In genomic region chr1:60409928-60410817, GRCm38 (mm10) we compare ENCODE assay signal across 8 mouse cellular contexts. TPM values are rescaled to one million over a fixed set of nuclear protein-coding genes. Genes with fewer than 3 reads are reported as not detected.
DNase-seq lines count a peak whose midpoint lies in the region; ATAC-seq and TF ChIP-seq lines count a peak whose summit lies in the region.

No protein-coding gene starts in this region.

- peaks cover 3% of the 10 kb centered on the region for H3K4me1 ChIP-seq in cortical plate, adult 2 months (ENCODE audit: control insufficient read depth, insufficient read depth, low read length)
- peaks cover 22% of the 10 kb centered on the region for H3K4me1 ChIP-seq in heart, embryonic 10.5 days
- H3K4me1 ChIP-seq in kidney, embryonic 16.5 days (ENCODE audit: insufficient read depth, low read length): peaks cover 18% of the 10 kb centered on the region
- peaks cover 16% of the 10 kb centered on the region for H3K4me1 ChIP-seq in liver, embryonic 15.5 days (replicated peaks)
- H3K4me1 ChIP-seq in neural tube, embryonic 13.5 days (replicated peaks): peaks cover 35% of the 10 kb centered on the region

- 1% methylated on average over 53 of the region's 54 CpGs for WGBS in heart, embryonic 10.5 days
- under 1% methylated on average over 41 of the region's 54 CpGs for WGBS in kidney, embryonic 16.5 days
- WGBS in liver, embryonic 15.5 days (ENCODE audit: insufficient replicate concordance): under 1% methylated on average over 53 of the region's 54 CpGs
- under 1% methylated on average over 38 of the region's 54 CpGs for WGBS in neural tube, embryonic 13.5 days

- no peak for TF ChIP-seq CTCF in cortical plate, adult 2 months (IDR thresholded peaks at IDR 0.05; ENCODE audit: extremely low read depth, insufficient read depth, low read length)

- H3K27ac ChIP-seq in cortical plate, adult 2 months (ENCODE audit: insufficient read depth, low read length): peak overlapping the region; percentile 99
- H3K27ac ChIP-seq in heart, embryonic 10.5 days: peak overlapping the region; percentile 98
- peak overlapping the region; percentile 96 for H3K27ac ChIP-seq in kidney, embryonic 16.5 days (ENCODE audit: low read length)
- peak overlapping the region; percentile 74 for H3K27ac ChIP-seq in liver, embryonic 15.5 days (replicated peaks)
- peak overlapping the region; percentile 98 for H3K27ac ChIP-seq in neural tube, embryonic 13.5 days (replicated peaks)

- H3K9me3 ChIP-seq in heart, embryonic 10.5 days: no peaks in the 10 kb centered on the region
- no peaks in the 10 kb centered on the region for H3K9me3 ChIP-seq in kidney, embryonic 16.5 days (ENCODE audit: low read length)
- no peaks in the 10 kb centered on the region for H3K9me3 ChIP-seq in liver, embryonic 15.5 days (replicated peaks)
- no peaks in the 10 kb centered on the region for H3K9me3 ChIP-seq in neural tube, embryonic 13.5 days

- DNase-seq in T-cell, adult 2 months (ENCODE audit: low spot score): peak; percentile 28
- peak; percentile 78 for DNase-seq in heart, embryonic 10.5 days (ENCODE audit: low spot score)
- DNase-seq in urinary bladder, adult 2 months (ENCODE audit: low spot score): no peak

- ATAC-seq in CD4-positive, CD25-positive, alpha-beta regulatory T cell, adult 4 months: peak; percentile 57
- peak; percentile 88 for ATAC-seq in kidney, embryonic 16.5 days (ENCODE audit: low FRiP score, low TSS enrichment)
- ATAC-seq in liver, embryonic 15.5 days (ENCODE audit: insufficient read depth): peak; percentile 50
- peak; percentile 86 for ATAC-seq in neural tube, embryonic 13.5 days (ENCODE audit: low read depth)

- H3K4me3 ChIP-seq in cortical plate, adult 2 months (ENCODE audit: insufficient read depth, low read length): peak overlapping the region; percentile 90
- H3K4me3 ChIP-seq in heart, embryonic 10.5 days: peak overlapping the region; percentile 96
- peak overlapping the region; percentile 94 for H3K4me3 ChIP-seq in kidney, embryonic 16.5 days (ENCODE audit: low read length)
- H3K4me3 ChIP-seq in liver, embryonic 15.5 days (replicated peaks): peak overlapping the region; percentile 81
- H3K4me3 ChIP-seq in neural tube, embryonic 13.5 days: peak overlapping the region; percentile 81

- no peak for TF ChIP-seq POLR2A in cortical plate, adult 2 months (IDR thresholded peaks at IDR 0.05; ENCODE audit: extremely low read depth, insufficient read depth, low read length)

- peak overlapping the region; percentile 96 for H3K9ac ChIP-seq in kidney, embryonic 16.5 days (replicated peaks; ENCODE audit: low read length)
- H3K9ac ChIP-seq in liver, embryonic 15.5 days: peak overlapping the region; percentile 75
- H3K9ac ChIP-seq in neural tube, embryonic 13.5 days: peak overlapping the region; percentile 95

- H3K27me3 ChIP-seq in heart, embryonic 10.5 days (ENCODE audit: insufficient read depth, poor library complexity, severe bottlenecking): no peaks in the 10 kb centered on the region
- no peaks in the 10 kb centered on the region for H3K27me3 ChIP-seq in kidney, embryonic 16.5 days (ENCODE audit: insufficient read depth, low read length)
- H3K27me3 ChIP-seq in liver, embryonic 15.5 days: no peaks in the 10 kb centered on the region
- H3K27me3 ChIP-seq in neural tube, embryonic 13.5 days: no peaks in the 10 kb centered on the region

- peak overlapping the region; percentile 67 for H3K4me2 ChIP-seq in kidney, embryonic 16.5 days (replicated peaks; ENCODE audit: low read depth, low read length)
- H3K4me2 ChIP-seq in liver, embryonic 15.5 days: peak overlapping the region; percentile 96
- peak overlapping the region; percentile 65 for H3K4me2 ChIP-seq in neural tube, embryonic 13.5 days

- no peaks in the 10 kb centered on the region for H3K36me3 ChIP-seq in heart, embryonic 10.5 days
- no peaks in the 10 kb centered on the region for H3K36me3 ChIP-seq in kidney, embryonic 16.5 days (ENCODE audit: insufficient read depth, low read length)
- H3K36me3 ChIP-seq in liver, embryonic 15.5 days (replicated peaks): no peaks in the 10 kb centered on the region
- H3K36me3 ChIP-seq in neural tube, embryonic 13.5 days: no peaks in the 10 kb centered on the region

RNA-seq across cellular contexts. Expression of gene Abi2, which starts 0.8 kb away (rescaled TPM):
- polyA plus RNA-seq in CD4-positive, CD25-positive, alpha-beta regulatory T cell, adult 4 months (2017; shearing (Covaris generic)): 10 to 100 TPM; 12.2 to 14.2 TPM
- 117 TPM in 2 replicates for polyA plus RNA-seq in cortical plate, adult 2 months (2012; rRNA removed)
- 36.4 and 46.6 TPM in 2 replicates for polyA plus RNA-seq in heart, embryonic 10.5 days (2016; fragmentation: Nextera tagmentation; extraction: Ambion mirVana)
- 25.4 and 34.8 TPM in 2 replicates for polyA plus RNA-seq in kidney, embryonic 16.5 days (2015; fragmentation: Nextera tagmentation; extraction: Ambion mirVana)
- polyA plus RNA-seq in liver, embryonic 15.5 days (2015; fragmentation: Nextera tagmentation; extraction: Ambion mirVana): 3.1 and 3.4 TPM in 2 replicates
- polyA plus RNA-seq in neural tube, embryonic 13.5 days (2015; fragmentation: Nextera tagmentation; extraction: Ambion mirVana): 73.2 TPM in 2 replicates
- polyA plus RNA-seq in urinary bladder, adult 2 months (2012; rRNA removed): 10.2 and 14.8 TPM in 2 replicates
